Mouse (Mus musculus): Measurements from ENCODE around the gene Klhdc8a. TPM values are rescaled to one million over a fixed set of nuclear protein-coding genes. Genes with fewer than 3 reads are reported as not detected.
"Not testable (repeated sequence)": the region's sequence is repeated elsewhere in the genome, so short reads cannot be mapped to it uniquely, and the experiment has no call there.

Gene Klhdc8a
- total RNA-seq (2021), result 10 to 100 TPM; 14.3 to 19.1 TPM

DNA sequence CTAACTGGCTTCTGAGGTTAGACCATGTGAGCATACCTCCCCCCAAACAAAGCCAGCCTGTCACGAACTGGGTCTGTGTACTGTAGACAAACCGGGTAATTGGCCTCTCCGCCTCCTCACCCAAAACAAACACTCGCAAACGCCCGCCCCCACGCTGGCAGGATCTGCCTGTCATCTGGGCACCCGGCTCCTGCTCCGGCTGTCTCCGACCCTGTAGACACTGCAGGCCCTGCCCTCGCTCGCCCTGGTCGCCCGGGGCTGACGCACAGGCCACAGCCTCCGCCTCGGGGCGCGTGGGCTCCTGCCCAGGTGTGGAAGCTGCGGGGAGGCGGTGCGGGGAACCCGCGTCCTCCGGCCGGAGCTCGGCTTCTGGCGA, at the start of gene Klhdc8a:
TSS of gene Klhdc8a (plus strand) at position 202 of the 376 bp plus-strand sequence.
- intact Hi-C loops (cut with DNase I), result no loop called here
- DNase-seq, result peak; percentile 45 to 54

DNA sequence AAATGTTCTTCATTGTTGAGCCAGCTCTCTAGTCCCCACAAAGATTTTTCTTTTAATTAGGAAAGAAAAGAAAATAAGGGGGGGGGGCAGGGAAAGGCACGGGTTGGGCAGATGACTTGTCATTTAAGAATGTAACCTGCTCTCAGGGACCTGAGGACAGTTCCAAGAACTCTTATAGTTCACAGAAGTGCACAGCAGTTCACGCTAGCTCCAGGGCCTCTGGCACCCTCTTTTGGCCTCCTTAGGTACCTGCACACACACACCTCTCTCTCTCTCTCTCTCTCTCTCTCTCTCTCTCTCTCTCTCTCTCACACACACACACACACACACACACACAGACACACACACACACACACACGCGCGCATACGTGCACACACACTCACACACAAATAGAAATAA, 44.0 kb upstream of the Klhdc8a start:
- intact Hi-C loops (cut with DNase I), result no loop called here
- DNase-seq, result no peak

DNA sequence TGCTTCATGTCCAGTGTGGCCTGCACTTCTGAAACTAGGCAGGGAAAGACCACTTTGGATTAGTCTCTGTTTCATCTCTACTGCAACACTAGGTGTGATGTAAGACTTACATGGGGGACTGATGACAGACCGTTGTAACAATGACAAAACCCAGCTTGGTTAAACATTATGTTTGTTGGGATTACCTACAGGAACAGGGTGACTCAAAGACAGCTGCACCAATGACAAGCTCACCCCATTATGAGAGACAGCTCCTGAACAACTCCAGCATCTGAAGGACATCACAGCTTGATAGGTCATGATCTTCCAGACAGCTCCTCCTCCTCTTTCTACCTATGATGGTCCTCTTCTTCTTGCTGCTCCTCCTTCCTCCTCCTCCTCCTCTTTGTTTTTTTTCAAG, 38.1 kb upstream of the Klhdc8a start:
- intact Hi-C loops (cut with DNase I), result no loop called here

DNA sequence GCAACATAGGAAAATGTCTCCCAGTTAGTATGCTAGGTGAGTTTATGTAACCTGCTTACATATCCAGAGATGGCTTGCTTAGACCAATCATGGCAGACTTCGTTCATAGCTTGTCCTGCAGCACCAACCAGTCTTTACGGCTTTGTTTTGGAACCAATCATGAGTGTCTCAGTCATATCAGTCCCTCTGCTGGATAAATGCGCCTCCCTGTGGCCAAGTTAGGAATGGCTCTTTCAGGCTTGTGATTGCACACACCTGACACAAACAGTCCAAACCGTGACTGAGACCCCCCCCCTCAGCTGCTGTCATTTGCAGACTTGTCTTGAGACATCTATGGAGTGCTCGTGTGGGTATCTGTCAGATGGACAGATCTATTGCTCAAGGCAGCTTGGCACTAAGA, 37.4 kb upstream of the Klhdc8a start:
- intact Hi-C loops (cut with DNase I), result no loop called here
- DNase-seq, result no peak

More for the DNA sequence above, 38.1 kb upstream of the Klhdc8a start:
- DNase-seq, result no peak

DNA sequence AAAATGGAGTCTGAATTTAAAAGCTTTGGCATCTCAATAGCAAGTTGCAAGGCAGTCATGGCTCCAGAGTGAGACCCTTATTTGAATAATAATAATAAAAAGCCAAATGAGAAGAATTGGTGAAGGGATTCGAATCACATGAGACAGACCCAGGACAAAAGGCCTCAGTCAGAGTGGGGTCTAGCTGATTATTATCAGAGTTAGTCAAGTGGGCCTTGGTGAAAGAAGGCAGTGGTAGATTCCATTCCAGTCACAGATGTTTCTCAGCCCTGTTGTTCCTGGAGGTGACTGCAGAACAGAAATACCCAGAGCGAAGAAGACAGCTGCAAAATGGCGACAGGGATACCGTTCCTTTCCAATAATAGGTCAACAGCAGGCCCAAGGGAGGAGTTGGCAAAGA, 34.8 kb upstream of the Klhdc8a start:
- intact Hi-C loops (cut with DNase I), result no loop called here
- DNase-seq, result no peak

DNA sequence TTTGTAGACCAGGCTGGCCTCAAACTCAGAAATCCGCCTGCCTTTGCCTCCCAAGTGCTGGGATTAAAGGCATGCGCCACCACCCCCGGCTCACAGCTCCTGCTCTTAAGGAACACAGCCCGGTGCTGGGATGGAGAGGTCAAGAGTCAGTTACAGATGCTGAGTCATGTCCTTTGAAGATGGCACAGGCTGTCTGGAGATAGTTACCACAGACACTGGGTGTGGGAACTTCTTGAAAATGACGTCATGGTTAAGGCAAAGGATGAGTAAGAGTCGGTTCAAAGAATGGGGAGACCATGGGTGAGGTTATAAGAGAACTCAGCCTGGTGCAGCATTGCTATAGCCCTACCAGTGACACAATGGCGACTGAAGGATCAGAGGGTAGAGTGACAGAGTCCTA, 33.8 kb upstream of the Klhdc8a start:
- no peak for DNase-seq
- intact Hi-C loops (cut with DNase I), result no loop called here

DNA sequence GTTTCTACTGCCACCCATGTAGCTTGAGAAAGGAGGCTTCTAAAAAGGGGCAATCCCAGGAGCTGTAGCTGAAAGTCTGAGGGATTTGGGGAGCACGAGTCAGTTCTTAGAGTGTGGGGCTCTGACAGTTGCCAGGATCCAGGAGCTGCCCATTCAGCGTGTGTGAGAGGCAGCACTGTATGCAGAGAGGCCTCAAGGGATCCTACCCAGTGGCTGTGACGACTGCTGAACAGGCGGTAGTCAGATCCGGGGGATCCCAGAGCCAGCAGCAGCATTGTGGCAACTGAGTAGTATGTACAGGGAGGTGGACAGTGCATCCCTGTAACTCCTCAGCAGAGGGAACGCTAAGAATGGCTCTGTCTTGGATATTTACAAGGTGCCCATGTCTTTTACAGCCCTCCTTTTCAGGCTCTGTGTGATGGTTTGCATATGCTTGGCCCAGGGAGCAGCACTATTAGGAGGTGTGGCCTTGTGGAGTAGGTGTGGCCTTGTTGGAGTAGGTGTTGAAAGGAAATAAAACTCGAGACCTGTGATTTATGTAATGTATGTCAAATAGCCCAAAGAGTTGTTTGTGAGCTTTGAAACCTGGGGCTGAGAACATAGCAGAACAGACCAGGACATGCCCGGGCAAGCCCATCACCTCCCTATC, 33.1 kb upstream of the Klhdc8a start:
- no peak for DNase-seq
- intact Hi-C loops (cut with DNase I), result no loop called here

DNA sequence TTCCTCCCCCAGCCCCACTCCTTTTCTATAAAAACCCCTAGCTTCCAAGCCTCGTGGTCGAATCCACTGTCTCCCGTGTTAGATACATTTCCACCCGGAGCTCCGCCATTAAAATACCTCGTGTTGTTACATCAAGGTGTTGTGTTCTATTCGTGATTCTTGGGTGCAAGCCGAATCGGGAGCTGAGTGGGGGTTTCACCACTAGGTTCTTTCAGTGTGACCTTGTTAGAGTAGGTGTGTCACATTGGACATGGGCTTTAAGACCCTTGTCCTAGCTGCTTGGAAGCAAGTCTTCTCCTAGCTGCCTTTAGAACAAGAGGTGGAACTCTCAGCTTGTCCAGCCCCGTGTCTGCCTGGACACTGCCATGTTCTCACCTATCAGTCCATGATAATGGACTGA, 32.5 kb upstream of the Klhdc8a start:
- DNase-seq, result no peak
- intact Hi-C loops (cut with DNase I), result no loop called here

DNA sequence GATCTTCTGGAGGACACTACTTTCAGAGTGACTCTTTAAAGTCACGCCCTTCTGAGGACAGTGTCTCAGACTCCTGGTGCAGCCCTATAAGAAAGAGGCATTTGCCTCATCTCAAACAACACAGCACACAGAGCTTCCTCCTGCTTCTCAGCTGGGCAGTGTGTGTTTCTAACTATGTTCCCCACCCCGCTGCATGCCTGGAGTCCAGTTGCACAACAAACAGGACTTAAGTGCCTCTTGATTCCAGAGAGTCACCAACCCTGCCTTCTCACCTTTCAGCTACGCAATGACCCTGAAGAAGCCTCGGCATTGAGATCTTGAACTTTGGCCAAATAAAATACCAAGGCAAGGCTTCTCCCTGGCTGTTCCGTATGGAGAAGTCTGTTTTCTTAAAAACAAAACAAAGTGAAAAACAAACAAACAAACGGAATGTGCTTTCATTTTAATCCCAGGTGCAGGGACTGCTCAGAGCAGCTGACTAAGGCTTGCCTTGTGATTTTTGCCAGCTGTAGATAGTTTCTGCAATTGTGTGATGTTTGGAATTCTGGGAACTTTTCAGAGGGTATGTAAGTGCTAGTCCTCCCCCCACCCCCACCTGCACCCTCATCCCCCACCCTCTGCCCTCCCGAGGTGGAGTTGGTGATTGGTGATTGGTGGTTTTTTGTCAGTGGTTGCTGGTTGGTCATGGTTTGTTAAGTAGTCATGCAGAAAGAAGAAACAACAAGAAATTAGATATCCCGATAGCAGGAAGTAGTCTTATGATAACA, 31.5 kb upstream of the Klhdc8a start:
- DNase-seq, result no peak
- intact Hi-C loops (cut with DNase I), result no loop called here

DNA sequence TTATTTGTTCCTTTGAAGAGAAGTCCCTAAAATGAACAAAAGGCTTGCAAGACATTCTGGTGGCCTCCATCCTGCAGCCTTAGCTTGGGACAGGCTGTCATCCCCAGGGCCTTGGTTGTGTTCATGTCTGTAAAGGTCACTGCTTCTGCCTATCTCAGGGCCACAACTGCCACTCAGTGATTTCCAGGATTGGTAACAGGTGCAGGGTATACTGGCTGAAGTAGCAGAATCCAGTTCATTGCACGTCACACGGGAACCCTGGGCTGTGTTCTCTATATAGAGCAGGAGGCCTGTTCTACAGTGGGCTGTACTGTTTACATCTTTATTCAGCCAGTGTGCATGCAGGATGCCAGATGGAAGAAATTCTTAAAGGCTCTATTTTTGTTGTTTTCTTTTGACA, 30.5 kb upstream of the Klhdc8a start:
- intact Hi-C loops (cut with DNase I), result no loop called here
- no peak for DNase-seq

DNA sequence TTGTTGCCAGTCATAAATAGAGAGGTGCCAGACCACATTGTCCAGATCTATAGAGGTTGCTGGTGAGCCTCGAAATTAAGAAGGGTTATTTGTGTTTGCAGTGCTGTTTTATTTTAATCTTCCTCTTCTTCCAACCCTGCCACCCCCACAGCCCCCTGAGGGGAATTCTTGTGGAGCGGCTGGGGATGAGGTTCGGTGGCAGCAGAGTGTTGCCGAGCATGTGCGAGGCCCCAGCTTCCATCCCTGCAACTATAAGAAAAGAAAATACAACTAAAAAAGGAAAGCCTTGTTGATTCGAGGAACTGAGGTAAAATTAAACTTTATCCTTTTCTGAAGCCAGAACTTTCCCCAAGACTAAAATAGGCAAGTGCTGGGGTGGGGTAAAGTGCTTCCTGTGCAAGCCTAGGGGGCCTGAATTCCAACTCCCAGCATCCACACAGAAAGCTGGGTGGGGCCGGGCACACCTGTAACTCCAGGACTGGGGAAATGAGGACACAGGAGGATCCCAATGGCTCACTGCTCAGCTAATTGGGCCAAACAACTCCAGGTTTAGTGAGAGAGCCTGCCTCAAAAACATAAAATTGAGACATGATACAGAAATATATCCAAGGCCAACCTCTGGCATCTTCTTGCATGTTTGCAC, 29.9 kb upstream of the Klhdc8a start:
- no peak for DNase-seq
- intact Hi-C loops (cut with DNase I), result no loop called here

DNA sequence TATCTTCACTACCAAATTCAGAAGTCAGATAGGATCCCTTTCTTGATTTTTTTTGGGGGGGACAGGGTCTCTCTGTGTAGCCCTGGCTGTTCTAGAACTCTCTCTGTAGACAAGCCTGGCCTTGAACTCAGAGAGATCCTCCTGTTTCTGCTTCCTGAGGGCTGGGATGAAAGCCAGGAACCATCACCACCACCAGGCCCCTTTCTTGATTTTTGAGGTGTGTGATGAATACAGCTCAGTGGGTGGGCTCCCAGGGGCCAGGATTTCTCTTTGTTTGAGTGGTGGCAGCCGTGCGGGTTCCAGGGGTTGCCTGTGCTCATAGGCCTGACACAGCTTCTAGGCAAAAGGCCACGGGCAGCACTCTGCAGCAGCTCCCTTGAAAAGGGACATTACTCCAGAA, 27.2 kb upstream of the Klhdc8a start:
- DNase-seq, result no peak
- intact Hi-C loops (cut with DNase I), result no loop called here

DNA sequence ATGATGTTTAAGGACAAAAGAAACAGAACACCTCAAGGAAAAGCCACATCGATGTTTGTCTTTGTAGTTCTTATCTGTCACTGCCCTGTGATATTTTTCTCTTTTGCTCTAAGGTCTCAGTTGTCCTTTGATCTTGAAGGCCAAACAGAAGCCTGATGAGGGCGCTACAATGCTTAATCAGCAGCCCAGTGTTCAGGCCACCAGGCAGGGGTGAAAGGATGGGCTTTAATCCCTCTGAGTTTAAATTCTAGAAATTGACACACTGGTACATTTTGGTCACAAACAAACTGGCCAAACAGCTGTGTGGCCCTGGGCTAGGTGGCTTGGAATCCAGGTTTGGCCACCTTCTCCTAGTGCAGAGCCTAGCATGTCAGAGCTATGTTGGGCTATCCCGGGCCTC, 21.7 kb upstream of the Klhdc8a start:
- intact Hi-C loops (cut with DNase I), result no loop called here
- DNase-seq, result no peak

DNA sequence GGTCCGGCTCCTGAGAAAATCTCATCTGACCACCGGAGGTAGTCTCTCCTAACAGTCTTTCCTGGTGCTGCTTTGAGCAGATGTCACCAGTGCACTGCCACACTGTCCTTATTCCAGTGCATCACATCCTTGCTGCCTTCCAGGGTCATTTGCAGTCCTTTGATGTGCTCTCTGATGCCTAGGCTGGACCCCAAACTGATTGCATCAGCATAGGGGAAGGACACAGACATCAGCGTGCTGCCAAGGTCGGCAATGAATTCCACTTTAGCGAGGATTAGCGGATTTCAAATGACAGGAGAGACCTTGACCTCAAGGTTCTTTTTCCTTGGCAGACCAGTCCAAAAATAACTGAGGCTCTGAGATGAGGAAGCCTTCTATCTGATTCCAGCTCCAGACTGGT, 21.3 kb upstream of the Klhdc8a start:
- intact Hi-C loops (cut with DNase I), result no loop called here
- DNase-seq, result no peak

DNA sequence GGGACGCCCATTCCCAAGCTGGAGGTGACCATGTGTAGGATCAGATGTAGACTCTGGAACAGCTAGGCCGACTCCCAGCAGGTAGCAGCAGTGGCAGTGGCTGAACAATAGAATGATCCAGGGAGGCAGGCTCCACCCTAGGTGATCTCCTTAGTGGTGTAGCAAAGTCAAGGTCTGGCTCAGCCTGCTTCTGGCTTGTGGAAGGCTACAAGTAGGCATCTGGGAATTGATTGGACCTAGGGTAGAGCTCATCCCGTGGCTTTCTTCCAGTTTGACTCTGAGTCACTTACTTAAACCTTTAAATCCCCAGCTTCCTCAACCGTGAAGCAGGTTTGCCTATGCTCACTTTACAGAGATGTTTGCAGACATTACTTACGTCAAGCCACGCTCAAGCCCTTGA, 17.8 kb upstream of the Klhdc8a start:
- intact Hi-C loops (cut with DNase I), result not testable (repeated sequence)

DNA sequence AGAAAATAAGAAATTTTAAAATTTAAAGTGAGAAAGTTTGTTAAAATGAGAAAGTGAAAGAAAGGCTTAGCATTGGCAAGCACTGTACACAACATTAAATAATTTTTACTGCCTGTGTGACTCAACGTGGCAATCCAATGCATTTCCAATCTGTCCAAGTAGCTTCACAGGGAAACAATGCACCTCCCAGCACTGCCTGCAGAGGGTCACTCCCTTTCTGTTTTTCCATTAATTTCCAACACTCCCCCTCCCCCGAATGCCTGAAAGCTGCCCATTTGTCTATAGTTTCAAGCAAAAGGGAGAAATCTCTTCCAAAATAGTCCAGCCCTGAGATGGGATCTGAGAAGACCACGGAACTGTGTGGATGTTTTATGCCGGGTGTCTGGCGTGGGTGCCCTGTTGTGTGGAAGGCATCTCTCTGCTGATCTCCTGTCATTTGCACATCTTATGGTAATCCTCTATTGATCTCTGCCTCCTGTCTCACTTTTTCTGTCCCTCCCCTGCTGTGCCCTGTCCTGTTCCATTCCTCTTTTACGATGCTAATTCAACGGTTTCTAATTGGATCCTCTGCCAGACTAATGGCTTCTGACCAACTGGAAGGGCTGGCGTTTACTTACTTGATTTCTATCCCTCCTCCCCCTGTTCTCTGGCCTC, 16.8 kb upstream of the Klhdc8a start:
- intact Hi-C loops (cut with DNase I), result no loop called here
- no peak for DNase-seq

More for the DNA sequence above, 17.8 kb upstream of the Klhdc8a start:
- DNase-seq, result not testable (repeated sequence)

DNA sequence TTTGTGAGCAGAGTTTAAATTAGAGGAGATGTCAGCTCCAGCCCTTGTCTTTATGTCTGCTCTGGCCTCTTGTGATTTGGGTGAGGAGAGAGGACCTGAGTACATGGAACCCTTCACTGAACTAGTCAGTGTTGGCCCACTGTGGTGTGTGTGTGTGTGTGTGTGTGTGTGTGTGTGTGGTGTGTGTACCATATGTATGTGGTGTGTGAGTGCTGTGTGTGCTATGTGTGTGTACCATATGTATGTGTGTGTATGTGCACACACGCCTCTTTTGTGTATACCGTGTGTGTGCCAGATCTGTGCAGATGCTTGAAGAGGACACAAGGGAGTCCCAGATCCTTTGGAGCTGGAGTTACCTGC, 16.3 kb upstream of the Klhdc8a start:
- DNase-seq, result no peak
- intact Hi-C loops (cut with DNase I), result no loop called here

DNA sequence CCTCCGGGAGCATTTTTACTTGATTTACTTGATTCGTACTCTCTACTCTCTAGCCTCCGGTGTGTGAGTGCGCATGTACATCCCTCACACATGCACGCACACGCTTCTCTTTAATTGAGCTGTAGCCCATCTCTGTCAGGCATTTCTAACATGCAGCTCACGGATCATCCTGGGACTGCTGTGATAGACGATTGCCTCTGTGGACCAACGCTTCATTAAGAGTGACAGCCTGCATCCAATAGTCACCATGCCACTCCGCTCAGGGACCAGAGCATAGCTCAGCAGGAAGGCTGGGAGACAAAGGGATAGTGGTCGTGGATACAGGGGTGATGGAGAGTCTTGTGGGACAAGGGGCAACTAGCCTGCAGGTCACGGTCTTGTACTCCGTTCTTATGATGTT, 15.4 kb upstream of the Klhdc8a start:
- no peak for DNase-seq
- intact Hi-C loops (cut with DNase I), result no loop called here

DNA sequence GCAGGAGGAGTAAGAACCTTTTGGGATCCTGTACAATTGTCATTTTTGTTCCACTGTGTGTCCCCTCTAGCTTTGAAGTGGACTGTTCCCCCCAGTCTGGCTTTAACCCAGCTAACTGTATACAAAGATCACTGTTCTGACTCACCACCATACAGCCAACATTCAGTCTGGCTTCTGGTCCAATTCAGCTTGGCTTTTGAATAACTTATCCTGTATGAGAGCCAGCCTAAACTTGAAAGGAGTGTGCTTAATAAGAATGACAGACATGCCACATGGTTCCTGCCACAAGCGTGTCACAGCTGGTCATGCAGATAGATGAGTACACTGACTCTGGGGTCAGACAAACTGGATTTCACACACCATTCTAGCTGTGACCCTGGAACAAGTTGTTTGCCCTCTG, 11.7 kb upstream of the Klhdc8a start:
- intact Hi-C loops (cut with DNase I), result no loop called here

DNA sequence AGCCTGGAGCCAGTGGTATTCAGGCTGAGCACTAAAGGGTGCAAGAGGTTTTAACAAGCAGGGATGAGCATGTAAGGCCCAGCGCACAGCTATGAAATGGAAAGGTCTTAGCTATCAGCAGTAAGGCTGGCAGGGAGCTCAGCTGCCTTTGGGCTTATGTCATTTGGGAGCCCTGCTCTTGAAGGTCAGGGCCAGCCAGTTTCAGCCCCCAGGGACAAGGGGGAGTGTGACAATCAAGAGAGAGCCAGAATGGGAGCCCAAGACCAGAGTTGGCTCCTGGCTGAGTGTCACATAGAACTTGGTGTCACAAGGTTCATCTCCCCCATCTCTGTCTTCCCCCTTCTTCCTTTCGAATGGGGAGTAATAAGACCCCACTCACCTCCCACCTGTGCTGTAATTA, 11.0 kb upstream of the Klhdc8a start:
- DNase-seq, result no peak
- intact Hi-C loops (cut with DNase I), result no loop called here

More for the DNA sequence above, 11.7 kb upstream of the Klhdc8a start:
- no peak for DNase-seq

DNA sequence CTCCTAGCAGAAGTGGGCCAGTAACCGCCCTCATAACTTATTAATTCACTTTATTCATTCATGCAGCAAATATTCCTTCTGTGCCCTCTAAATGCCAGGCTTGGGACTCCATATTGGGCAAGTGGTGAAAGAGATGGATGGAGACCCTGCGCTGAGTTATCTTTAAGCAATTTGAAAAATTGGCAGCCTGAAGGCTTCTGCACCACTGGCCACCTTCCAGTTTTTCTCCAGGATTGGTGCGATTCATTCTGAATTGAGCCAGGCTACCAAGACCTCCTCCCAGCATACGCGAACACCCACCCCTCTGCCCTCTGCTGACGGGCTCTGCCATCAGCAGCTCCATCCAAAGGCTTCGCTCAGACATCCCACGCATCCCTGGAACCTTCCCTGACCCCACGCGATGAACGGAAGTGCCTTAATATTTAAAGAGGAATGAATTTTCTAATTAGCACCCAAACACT, 10.4 kb upstream of the Klhdc8a start:
- no peak for DNase-seq
- intact Hi-C loops (cut with DNase I), result no loop called here

All from heart, postnatal 36 days (tissue).